Mouse (Mus musculus) thymus, adult 2 months (tissue): ENCODE results near the gene Fut7.

Experiments used
- CTCF ChIP-seq: fragments of 200-500 bp; IDR thresholded peaks from 2 replicates; pipeline ENCODE4 v1.5.1; 2012; ENCODE audit warnings: mild to moderate bottlenecking, control low read depth, low read length, moderate library complexity, borderline replicate concordance; ENCODE audit not compliant: control insufficient read depth, poor library complexity, insufficient read depth; ENCODE audit errors: extremely low read depth
- POLR2A ChIP-seq: fragments of 200-500 bp; IDR thresholded peaks from 2 replicates; pipeline ENCODE4 v1.6.1; 2012; ENCODE audit warnings: mild to moderate bottlenecking, low read length, control low read depth, moderate library complexity; ENCODE audit not compliant: control insufficient read depth, poor library complexity, insufficient read depth; ENCODE audit errors: extremely low read depth

- TF ChIP-seq POLR2A, result no peak
- TF ChIP-seq CTCF, result no peak
Measured at GRCm38 (mm10) chr2:25457022-25457896, 34.2 kb downstream of the Fut7 start.
